Mouse (Mus musculus) ZHBTc4 (cell line): ENCODE measurements around the gene Rnf13.
"Not testable (repeated sequence)": the region's sequence is repeated elsewhere in the genome, so short reads cannot be mapped to it uniquely, and the experiment has no call there.

Source experiments
- DNase-seq: peaks from one replicate; pipeline ENCODE4 v3.0.0-alpha.2; 2011; ENCODE audit warnings: low read depth, low spot score

The Rnf13 gene

DNA sequence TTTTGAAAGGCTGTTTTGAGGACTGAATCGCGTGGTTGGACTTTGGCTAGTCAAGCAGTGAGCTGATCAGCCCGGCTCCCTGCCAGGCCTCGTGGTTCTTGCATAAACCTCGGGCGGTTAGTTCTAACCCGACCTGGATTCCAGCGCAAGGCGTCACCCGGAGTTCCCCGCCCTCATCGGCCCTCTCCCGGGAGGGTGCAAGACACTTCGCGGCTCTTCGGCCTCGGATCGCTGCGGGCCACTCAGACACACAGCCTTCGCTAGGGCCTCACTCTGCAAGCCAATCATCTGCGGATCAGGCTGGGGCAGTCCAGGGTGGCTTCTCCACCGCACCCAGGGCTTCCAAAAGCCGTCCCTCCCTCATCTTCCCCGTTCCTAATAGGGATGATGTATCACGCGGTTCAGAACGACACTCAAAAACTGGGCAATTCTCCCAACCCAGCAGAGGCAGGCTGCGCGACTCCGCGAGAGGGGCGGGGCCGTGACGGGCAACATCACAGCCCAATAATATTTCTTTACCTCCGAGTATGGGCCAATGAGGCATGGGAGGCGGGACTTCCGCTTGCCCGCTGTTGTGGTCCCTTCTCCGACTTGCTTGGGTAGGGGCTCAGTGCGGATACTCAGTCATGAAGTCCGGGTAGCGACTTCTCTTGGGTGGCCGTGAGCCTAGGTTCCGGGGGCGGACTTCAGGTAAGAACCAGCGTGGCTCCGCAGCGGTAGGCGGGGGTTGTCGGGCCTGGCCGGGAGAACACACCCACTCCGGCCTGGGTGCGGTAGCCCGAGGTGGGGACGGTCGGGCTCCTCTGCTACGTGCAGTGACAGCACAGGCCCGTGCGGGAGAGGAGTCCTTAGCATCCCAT lies at the start of gene Rnf13:
Gene Rnf13 (plus strand): TSS at position 552 of the 860 bp plus-strand sequence.
- peak; percentile 98 for DNase-seq

- no peak for DNase-seq
Measured at GRCm38 (mm10) chr3:57691772-57692171, 44.1 kb upstream of the Rnf13 start.

- no peak for DNase-seq
Measured at GRCm38 (mm10) chr3:57692719-57693118, 43.1 kb upstream of the Rnf13 start, which contains the start of gene Ankub1. Gene Ankub1, minus strand, starts transcription at chr3:57692799.

- DNase-seq: no peak
Measured at GRCm38 (mm10) chr3:57696249-57696648, 39.6 kb upstream of the Rnf13 start.

- no peak for DNase-seq
Measured at GRCm38 (mm10) chr3:57696779-57697178, 39.1 kb upstream of the Rnf13 start.

DNA sequence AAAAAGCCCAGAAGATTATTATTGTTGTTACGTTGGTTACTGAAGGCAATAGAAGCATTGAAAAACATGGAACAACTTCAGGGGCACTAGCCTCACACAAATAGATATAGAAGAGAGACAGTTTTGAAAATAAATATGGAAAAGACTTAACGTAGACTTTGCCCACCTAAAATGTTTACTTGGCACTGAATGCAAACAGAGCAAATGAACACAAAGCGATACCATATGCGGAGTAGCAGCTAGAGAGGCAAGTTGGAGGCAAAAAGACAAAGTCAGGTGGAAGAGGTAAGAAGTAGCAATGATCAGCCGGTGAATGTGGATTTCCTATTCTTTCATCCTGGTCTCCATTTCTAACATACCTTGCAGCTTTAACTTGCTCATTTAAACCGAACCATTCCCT lies 21.7 kb upstream of the Rnf13 start:
- DNase-seq: no peak

DNA sequence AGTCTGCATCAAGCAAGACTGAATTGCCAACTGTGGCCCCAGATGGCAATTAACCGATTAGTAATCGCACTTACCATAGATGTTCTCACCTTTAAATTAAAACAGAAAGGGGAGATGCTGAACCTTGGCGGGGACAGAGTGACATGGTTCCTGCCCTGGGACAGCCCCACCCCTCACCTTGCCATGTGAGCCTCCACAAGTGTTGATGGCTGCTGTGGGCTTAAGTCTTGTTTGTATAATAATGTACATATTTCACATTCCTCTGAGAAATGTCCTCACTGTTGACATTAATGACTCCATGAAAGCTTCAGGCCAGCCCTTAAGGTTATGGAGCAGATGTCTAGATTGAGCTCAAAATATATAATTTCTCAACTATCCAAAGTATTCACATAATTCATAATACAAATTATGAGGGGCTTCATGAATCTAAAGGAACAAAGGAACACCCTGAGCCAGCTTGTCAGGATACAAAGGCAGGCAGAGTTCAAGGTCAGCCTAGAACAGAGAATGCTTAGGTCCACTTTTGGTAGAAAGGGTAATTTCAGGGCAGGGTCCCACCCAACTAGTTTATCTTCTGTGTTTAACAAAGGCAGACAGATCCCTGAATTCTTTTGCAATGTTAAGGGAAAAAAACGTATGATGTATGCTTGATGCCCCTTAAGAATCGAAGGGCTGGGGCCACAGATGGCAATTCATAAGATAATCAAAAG lies 3.5 kb upstream of the Rnf13 start:
- DNase-seq: peak; percentile 57

DNA sequence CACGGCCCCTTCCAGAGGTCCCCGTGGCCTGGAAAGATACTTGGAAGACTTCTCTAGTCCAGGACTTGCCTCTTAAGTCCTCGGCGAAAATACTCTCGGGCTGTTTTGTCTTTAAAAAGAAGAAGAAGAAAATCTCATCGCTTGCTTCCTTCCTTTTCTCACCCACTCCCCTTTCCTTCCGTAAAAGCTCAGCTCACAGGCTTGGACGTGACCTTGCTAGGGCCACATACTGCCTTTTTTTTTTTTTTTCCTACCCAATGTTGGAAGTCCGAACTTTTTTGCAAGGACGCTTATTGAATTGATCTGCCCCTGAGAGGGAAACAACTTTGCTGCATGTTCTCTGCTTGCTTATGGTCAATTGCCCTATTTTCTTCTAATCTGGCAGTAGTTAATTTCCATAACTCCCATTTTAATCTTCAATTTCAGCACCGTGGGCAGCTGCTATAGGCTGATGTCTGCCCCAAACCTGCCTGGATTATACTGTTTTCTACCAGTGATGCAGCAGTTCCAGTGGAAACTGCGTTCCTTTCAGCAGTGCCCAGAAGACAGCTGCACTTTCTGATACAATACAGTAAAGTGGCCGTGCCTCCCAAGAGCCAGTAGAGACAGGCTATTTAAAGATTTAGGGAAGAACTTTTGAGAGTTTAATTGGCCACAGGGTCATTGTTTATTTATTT lies 695 bp downstream of the Rnf13 start:
- DNase-seq: peak; percentile 26

- DNase-seq: no peak
Measured at GRCm38 (mm10) chr3:57739830-57740229, 4.0 kb downstream of the Rnf13 start.

DNA sequence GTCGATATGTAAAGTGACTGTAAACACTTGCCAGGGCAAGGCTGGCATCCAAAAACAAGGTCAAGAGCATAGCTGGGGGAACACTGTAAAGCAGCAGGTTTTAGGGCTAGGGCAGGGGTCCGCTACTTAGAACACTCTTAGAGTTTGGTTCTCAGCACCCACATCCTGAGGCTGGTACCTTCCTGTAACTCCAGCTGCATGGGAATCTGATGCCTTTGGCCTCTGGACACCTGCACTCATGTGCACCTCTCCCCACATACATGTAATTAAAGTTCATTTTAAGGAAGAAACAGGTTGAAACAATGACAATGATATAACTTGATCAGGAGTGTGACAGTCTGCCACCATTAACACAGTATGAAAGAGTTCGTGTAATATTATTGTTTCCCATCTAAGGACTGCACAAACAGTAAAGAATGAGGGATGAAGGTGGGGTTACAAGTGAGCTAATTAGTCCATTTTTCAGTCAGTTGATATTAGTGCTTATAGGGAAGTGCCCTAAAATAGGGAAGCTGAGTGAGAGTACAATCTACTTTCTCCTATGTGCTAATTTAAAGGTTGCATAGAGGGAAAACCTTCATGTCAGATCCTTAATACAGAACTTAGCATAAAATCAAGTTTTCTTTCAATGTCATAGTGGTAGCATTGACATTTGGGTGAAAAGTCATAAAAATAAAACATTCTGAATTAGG lies 12.9 kb downstream of the Rnf13 start:
- DNase-seq: no peak

GRCm38 (mm10) chr3:57776915-57777314 lies 41.1 kb downstream of the Rnf13 start:
- DNase-seq: no peak

GRCm38 (mm10) chr3:57788472-57788871 lies 52.6 kb downstream of the Rnf13 start:
- no peak for DNase-seq

DNA sequence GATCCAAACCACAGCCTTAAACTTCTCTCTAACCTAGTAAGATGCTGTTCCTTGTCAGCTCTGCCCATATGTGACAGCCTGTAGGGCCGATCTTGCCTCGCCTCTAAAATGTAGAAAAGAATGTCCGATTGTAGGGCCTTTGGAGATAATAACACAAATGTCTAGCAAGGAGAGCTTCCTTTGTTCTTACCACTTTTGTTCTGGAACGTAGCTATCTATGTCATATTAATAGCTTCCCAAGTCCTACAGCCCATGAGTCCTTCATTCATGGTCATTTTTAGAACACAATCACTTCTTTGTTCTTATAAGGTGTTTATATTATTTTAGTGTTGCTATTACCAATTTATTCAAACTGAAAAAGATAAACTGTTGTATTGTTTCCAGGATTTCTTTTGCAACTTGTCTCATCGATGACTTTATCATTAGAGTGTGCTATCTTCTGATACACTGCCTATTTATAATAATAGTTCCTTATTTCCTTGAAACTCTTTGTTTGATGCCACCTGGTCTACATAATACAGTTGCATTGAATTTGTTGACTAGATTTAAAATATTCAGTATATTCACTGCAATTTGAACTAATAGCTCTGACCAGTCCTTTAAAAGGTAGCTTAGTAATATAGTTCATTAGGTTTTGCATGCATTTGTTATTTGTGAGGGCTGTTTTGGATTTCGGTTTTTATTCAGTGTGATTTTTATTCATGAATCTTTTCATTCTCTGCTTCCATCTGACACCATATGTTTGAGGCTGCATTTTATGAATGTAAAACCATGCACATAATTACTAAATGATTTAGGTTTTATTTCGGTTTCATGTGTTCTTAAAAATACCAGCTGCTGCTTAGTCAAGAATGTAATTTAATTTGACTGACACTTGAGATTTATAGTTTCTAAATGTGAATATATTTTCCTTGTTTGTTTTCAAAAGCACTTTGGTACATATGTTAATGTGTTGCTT lies 53.4 kb downstream of the Rnf13 start:
- DNase-seq: no peak

DNA sequence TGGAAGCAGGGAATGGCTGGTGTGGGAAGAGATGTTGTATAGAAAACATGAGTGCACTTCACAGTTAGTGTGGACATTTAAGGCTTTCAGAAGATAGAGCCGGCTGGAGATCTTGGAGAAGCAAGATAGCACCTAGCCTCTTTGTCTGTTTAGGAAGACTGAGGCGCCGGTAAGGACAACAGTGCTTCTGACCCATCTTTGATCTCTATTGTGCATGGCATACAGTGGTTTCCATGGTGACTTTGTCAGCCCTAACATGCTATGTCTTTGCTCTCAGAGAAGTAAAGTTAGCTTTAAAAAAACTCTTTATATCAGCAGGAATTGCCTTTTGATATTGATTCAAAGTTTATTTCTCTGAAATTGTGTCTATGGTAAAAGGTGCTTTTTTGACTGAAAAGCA lies 55.2 kb downstream of the Rnf13 start:
- no peak for DNase-seq

DNA sequence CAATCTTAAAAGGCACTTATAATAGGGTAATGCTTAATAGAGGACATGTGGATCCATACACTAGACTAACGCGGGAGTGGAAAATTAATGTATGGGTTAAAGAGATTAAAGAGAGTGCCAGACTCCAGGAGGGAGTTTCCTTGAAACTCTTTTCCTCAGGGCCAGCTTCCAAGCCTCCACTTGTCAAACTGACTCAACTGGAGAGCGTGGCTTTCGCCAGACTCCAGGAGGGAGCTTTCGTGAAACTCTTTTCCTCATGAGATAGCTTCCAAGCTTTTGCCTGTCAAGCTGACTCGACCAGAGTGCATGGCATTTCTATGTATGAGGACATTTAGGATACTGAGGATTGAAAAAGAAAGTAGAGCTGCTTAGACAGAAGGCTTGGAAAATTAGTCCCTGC lies 59.2 kb downstream of the Rnf13 start:
- DNase-seq: not testable (repeated sequence)

DNA sequence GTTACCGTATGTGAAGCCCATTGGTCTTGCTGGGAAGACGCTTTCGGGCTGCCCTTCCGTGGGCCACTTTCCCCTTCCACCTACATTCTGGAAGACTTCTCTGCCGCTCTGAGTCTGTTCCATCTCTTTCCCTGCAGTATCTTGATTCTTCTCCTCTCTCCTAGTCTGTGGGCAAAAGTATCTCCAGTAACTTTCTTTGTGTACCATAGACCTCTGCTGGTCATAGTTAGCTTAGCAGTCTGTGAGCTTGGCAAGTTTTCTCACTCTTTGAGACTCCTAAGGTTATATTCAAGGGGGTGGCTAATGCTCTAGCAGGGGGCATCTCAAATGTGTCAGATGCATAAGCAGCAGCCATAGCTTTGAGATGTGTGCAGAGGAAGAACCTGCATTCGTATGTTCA lies 79.6 kb downstream of the Rnf13 start:
- peak; percentile 46 for DNase-seq

DNA sequence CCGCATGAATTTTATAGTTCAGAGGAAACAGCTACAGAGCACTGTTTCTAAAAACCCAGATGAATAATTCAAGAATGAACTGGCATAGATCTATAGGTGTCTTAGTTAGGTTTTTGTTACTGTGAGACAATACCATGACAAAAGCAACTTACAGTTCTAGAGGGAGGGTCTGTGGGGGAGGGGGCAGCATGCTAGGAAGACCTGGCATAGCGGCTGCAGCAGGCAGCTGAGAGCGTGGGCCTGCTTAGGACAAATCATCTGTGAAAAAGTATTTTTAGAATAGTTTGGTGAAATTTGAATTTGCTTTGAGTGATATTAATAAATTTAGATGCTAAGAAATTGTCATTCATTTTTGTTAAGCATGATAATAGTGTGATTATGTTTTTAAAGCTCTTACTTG lies 90.0 kb downstream of the Rnf13 start:
- DNase-seq: no peak

GRCm38 (mm10) chr3:57833585-57833984 lies 97.7 kb downstream of the Rnf13 start:
- no peak for DNase-seq

DNA sequence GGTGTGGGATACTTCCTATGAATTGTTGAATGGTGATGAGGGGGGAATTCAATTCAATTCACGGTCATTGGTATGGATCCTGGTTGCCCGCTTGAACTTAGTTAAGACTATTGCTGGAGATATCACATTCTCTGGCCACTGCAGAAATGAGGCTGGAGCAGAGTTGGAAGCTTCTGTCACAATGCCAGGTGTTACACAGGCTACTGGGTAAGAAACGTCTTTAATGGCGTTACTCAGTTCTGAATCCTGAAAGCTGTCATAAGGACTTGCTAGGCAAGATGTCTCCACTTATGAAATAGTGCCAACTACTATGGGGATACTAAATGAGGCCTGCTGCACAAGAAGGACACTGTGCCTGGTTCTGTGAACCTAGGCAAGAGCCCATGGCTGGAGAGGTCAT lies 101.0 kb downstream of the Rnf13 start:
- no peak for DNase-seq

- peak; percentile 23 for DNase-seq
Measured at GRCm38 (mm10) chr3:57843775-57844174, 107.9 kb downstream of the Rnf13 start.
